Mouse (Mus musculus) embryo, embryonic 9.5 days (tissue): ENCODE results near the gene Bag2.

Experiments
- DNase-seq: peaks from one replicate; pipeline ENCODE4 v3.0.0-alpha.2; 2017; ENCODE audit errors: extremely low spot score

The Bag2 gene

DNA sequence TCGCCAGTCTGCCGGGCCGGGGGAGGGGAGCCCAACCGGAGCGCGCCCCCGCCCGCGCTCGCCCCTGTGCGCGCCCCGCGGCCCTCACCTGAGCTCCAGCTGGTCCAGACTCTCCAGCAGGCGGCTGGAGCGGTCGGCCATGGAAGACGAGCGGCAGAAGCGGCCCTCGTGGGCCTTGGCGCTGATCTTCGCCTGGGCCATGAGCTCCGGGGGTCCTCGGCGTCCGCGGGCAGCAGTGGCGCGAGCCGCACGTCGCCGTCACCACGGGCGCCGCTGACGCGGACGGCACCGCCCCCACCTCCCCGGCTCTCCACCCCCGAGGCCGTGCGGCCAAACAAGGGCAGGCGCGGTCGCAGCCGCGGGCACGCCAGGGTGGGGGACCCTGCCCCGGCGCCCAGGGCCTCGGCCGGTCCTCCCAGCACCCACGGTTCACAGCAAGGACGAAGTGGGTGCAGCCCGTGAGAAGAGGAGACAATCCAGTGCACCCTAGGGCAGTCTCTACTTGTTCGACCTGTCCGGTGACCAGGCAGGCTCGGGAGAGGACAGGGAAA is at the start of gene Bag2:
Bag2 (minus strand) TSS at position 305 of the 551 bp plus-strand sequence.
- DNase-seq = peak; percentile 81

DNA sequence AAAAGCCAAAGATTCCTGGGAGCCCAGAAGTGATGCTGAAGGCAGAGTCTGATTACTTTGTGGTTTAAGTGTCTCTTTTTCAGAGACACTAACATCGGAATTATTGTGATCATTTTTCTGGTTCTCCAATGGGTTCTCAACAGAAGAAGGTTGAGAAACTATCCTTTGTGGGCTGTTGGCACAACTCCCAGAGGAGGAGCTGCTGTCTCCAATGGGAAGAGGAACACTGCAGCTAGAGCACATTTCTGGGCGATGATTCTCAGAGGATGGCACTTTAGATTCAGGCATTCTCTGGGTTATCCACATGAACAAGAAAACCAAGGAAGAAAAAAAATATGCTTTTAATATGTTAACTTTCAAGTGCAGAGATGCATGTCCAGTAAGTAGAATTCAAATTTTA is 45.7 kb upstream of the Bag2 start:
- no peak for DNase-seq

DNA sequence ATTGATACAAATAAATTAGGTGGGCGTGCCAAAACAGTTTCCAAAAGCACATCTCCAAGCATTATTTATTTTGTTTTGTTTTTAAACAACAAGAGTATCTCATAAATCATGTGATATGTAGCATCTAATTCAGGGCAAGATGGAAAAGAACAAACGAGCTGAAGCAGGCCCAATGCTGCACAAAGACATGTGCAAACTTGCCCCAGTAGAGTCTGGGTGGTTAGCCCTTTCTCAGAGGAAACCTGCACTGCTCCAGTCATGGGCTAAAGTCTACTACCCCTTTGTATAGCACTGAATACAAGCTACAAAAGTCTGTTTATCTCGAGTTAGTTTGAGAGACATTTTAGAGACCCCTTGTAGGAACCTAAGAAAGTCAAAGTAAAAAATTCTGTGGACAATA is 42.0 kb upstream of the Bag2 start:
- no peak for DNase-seq

DNA sequence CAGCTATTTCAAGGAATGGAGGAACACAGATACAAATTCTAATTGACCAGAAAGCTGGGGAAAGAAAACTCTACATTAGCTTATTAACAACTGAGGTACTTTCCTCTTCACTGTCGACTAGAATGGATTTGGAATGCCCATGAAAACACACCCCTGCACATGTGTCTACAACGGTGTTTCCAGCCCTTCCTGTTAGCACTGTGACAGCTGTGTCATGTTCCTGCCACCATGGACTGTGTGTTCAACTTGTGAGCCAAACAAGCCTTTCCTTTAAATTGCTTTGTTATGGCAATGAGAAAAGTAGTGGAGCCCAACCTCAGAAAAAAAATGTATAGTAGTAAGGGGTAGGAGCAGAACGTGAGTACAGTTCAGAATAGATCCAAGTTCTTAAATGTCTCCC is 30.9 kb upstream of the Bag2 start:
- DNase-seq = no peak

DNA sequence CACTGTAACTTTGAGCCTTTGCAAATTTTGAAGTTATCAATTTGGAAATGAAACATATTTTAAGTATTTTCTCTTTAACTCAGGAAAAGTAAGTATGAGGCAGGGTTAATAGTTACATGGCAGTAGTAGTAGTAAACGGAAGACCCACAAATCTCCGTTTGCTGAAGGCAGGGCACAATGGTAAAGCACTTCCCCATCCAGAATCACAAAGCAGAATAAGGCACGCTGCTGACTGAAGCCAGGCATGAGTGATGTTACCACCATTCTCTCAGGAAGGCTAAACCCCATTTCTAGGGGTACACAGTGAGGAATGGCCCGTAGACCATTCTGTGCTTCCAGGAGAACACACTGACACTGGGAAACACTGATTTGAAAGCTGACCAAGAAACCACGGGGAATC is 30.5 kb upstream of the Bag2 start:
- DNase-seq = no peak

DNA sequence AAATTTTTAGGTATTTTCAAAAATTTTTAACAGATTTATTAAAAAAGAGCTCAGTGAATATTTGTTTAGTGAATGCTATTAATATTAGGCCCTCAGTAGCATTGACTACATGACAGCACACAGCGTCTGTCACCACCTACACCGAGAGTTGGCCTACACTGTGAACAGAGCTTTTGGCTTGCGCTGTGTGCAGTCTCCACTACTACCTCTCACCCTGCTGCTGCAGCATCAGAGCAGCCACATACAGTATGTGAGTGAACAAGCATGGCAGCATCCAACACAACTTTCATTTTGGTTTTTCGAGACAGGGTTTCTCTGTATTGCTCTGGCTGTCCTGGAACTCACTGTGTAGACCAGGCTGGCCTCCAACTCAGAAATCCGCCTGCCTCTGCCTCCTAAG is 27.0 kb upstream of the Bag2 start:
- no peak for DNase-seq

DNA sequence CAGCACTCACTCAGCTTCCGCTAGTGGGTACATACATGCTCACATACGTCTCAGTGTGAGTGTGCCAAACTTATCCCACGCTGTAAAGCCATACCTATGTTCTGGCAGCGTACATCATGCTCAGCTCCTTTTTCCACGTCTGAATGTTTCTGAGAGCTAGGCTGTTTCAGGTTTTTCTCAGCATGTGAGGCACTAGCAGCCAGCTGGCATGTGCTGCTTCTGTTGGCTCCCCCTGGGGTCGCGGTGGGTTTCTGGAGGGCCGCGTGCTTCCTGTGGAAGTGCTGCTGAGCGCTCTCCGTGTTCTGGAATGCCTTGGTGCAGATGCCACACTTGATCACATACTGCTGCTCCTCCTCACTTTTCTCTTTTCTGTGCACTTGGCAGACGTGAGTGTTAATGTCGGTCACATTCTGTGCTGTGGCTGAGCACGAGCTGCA is 18.6 kb upstream of the Bag2 start:
- DNase-seq = no peak

DNA sequence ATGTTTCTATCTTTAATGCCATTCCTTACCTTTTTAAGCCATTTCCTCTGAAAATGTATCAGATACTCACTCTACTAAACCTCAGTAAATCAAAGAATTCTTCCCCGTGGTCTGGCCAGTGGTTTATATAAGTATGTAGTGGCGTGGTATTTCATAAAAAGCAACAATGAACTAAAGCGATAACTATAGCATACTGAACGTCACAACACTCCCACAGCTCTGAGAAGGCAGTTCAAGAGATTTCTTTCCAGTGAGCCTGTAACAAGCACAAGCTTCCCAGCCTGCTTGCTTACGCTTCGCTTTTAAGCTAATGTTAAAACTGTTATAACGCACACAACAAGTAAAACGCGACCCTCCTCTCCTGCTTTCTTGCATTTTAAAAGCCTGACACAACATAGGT is 14.5 kb upstream of the Bag2 start:
- DNase-seq = no peak

DNA sequence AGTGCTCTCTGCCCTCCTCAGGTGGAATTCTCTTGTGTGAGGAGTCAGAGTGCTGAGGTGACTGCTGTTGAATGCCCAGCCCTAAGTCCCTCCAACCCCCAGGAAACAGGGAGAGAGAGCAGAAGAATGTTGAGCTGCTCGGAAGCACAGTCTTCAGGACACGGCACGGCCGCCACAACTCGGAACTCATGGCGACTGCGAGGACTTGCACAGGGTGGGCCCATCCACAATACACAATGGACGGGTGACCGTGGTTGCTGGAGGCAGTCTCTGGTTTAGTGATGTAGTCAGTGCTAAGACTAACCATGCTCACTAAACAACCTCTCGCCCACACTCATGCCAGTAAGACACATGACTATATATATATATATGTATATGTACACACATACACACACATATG is 14.0 kb upstream of the Bag2 start:
- DNase-seq = no peak

DNA sequence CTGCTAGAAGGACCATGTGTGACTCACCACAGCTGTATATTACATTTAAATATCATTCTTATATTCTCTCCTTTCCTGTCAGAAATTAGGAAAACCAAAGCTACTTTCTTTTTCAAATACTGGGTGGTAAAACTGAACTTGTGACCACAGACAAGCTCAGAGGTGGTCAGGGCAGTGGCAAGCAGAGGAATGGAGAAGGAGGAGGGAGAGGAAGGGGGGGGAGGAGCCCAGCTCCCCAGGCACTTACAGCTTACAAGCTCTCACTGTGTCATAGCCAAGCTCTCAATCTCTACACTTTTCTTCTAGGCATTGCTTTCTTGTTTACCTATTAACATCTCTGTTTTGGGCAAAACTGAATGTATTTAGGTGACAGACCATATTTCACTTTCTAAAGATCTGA is 11.2 kb upstream of the Bag2 start:
- DNase-seq = no peak

DNA sequence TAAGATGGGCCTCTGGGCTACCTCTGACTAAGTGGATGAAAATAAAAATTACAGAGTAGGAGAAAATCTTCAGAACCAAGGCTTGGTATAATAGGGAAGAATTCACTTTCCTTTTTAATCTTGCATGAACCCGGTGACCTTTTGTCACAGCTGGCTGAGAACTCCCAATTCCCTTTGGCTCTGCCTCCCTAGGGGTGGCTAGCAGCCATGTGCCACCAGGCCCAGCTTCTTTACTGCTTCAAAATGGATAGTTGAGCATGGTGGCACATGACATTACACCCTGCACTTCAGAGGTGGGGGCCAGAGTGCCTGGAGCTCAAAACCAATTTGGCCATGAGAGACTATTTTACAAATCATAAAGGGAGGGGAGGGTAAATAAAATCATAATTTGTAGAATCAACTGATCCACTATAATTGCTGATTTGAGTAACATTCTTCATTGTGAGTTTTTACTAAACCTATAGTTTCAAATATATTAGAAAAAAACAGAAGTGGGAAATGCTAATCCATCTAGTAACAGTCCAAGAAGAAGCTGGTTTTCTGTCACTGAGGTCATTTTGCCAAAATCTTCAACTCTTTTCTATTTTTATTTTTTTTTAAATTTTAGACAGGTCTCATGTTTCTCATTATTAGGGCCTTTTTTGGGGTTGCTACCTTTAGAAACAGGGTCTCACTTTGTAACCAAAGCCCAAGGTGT is 10.6 kb upstream of the Bag2 start:
- DNase-seq = no peak

DNA sequence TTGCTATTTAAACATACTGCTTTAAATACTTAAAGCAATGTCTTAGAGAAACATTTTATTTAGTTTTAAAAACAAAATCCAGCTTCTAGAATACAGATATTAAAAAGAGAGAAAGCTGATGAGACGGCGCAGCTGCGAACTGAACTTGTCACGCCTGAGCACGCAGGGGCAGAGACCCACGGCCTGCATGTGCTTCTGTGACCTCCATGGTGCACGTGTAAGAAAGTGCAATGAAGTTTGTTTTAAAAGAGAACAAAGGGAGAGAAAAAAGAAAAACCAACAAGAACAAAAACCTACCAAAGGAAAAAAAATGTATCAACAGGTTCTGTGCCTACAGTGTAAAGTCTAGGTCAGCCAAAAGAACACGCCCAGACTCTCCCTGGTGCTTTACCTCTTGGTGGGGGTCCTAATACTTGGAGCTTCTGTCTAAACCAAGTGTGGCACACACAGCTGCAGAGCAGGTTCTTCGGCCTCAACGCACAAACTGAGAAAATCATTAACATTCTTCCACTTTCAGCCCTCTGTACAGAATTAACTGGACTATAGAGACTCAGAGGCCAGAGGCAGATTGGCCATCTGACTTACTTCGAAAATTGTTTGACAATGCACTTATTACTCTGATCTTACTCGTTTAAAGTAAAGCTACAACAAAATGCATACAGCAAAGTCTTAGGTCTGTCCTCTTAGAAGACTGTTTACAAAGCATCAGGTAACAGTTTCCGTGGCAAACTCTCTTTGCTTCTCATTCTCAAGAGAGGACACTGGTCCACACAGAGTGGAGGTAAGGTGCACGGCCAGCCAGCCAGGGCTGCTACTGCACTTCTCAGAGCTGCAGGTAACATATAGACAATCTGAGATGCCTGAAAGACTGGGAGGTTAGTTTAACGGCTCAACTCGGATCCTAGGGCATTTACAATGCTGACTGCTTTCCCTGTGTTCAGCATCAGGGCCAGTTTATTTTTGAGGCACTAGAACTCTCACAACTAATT is 9.2 kb upstream of the Bag2 start:
- DNase-seq = no peak

DNA sequence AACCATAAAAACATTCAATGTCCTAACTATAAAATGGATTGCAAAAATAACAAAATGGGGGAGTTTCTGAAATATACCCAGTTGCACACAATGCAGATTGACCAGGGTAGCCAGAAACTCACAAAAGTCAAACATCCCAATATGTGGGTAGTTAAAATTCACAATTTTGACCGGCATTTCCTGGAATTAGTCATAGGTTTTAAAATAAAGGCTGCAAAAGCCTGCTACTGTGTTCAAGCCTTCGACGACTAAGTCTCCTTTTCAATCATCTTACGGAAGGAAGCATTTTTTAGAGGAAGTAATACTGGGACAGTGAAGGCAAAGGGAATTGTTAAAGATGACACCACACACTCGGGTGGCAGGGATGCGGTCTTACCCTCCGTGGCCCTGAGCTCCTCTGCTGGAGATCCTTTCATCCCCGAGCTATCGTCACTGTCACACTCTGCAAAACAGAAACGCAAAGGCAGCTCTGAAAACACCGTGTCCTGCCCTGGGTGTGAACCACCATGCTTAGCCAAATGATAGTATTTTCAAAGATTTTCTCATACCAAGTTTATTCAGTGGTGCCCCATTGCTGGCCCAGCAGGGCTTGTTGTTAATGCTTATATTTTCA is 8.0 kb upstream of the Bag2 start:
- no peak for DNase-seq

DNA sequence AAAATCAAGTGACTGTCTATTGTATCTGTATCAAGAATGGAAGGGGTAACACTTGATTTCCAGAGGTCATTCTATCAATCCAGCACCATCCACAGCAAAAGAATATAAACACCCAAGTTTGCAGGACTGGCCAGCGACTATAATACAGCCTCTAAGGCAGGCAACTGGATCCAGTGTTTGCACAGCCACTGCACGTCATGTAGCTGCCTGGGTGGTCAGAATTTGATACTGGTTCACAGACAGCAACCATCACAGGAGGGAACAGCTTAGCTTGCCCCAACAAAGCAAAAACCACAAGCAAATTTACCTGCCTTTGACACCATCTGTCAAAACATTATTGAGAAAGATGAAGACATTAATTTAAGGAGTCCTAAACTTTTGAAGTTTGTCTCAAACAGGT is 6.2 kb upstream of the Bag2 start:
- DNase-seq = no peak

DNA sequence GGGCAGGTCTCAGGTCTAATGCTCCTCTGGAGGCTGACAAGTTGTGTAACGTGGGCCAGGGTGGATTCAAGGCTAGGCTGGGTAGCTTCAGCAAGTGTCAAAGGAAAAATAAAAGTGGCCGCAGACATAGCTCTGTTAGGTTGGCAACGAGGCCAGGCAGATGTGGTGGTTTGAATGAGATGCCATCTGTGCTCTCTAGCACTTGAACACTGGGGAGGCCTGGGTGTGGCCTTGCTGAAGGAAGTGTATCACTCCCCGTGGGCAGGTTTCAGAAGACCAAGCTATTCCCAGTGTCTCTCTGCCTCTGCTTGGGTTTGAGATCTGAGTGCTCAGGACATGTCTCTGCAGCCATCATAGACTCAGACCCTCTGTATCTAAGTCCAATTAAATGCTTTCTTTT is 893 bp upstream of the Bag2 start:
- no peak for DNase-seq

DNA sequence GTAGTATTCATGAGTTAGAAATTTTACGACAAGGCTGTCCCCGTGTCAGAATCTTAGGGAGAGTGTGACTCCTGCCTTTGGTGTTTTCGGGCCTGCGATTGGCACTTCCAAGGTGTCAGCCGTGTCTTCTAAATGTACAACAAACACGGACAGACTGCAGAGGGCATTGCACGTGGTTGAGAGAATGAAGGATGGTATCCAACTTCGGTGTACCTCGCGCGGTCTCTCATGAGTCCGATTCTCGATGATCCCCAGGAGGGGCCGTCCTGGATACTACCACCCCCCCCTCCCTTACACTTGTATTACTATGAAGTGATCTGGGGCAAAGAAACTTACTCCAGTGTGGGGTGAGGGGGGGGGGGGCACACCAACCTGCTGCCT is 572 bp downstream of the Bag2 start:
- DNase-seq = no peak

DNA sequence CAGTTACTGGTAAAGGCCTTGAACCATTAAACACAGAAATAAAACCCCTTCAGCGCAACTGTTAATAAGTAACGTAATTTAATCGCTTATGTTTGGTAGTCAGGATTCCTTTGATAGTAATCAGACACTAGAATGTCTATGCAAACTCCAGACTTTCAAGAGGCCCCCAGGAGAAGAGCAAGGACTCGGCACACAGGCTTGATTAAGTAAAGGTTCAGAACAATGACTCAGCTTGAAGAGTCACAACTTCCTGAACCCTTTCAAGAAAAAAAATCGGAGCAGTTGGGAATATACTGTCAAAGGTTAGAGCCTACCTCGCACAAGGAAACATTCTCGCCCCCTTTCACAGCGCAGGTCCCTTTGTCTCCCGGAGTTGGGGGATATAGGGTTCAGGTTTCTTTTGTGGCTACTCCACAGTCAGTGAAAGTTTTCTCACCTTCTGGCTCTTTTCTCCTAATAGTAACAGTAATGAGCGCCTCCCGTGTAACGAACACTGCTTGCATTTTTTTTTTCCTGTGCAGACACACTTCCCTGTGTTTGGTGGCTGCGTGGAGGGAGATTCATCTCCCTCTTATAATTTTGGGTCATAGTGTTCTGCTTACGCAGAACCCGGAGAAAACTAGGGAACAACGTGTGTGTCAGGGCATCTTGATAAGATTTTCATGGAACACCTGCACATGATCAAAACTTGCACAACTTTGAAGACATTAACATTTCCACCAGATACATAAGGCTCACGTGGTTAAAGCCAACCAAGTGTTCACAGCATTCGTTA is 1.1 kb downstream of the Bag2 start:
- DNase-seq = peak; percentile 23

DNA sequence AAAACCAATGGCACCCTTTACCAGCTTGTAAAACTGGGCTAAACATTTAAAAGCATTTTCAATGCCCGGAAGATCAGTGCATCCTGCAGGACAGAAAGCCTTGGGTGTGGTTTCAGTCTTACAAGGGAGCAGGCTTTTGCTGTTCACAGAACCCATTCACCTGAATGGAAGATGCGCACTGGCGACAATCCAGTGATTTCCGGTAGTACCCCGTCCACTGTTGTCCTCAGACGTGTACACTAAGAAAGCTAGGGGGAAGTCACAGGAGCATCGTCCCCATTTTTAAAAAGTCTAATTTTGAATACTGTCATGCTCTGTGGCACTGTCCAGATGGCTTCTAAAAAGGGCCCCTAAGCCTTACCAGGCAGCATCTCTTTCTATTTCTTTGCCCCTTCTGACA is 1.8 kb downstream of the Bag2 start:
- no peak for DNase-seq

DNA sequence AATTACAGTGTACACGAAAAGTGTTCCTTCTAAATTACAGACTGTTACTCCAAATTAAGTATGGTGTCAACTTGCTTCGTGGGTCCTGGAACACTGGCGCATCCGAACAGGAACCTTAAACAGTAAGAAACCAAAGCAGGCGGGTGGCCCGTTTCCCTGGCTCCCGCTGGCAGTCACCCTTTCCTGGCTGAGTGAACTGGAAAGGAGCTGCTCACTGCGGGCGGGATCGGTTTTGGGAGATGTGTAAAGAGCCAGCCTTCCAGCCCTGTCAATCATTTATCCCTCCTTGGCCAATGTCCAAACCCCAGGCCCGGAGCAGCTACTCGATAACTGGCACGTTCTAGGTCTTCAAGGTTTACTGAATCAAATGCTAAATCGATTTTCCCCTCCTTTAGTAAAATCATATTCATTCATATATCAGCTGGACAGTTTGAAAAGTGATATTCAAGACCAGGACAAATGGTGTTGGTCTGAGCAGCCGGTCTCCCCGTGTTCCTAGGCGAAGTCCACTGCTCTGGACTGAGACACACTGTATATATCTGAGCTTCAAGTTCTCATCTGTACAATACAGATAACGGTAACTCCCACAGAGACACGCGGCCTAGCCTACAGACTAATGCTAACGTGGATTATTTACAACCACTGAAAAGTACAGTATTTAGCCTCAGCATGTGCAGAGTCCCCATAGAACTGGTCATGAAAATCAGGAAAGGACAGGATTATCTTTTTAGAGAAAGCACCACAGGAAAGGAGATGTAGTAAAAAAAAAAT is 2.4 kb downstream of the Bag2 start:
- DNase-seq = no peak

DNA sequence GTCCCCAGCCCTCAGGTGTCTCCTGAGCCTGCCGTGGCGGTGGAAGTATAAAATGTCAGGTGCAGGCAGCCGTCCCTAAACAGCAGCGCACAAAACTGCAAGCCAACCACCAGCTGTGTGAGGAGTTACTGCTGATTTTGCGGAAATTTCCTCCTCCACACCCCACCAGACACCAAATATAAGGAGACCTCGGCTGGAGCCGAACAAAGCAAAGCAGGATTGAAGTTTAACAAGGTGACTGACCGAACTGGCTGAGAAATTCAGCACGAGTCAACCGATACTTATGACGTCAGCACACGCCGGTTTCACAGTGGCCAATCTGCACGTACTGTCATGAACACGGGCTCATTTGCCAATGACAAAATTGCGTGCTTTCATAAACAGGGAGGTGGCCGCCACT is 3.5 kb downstream of the Bag2 start:
- DNase-seq = no peak

DNA sequence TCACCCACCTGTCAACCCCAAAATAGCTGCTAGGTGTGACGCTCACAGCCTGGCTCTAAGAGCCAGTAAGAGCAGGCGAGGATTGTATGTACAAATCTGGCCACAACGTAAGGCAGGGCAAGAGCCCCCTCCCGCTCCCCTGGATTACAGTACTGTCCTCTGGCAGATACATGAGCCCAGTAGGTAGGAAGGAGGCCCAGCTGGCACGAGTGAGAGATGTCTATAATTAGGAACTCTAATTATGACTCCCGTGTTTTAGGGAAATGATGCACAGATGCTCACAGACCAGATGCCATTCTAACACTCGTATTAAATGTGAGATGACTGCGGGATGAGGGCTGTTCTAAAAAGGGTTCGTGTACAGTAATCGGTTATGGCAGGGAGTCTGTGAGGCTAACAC is 6.3 kb downstream of the Bag2 start:
- DNase-seq = no peak
